Comparison of ENCODE assay signal across 9 mouse cellular contexts in genomic region chr9:32709359-32709758, GRCm38 (mm10).
DNase-seq lines count a peak whose midpoint lies in the region; ATAC-seq lines count a peak whose summit lies in the region.
"Had no signal": no experiment of that assay in that cellular context is flagged by ENCODE, and none has a peak within 500 bp of the region (broad histone marks: within the 10 kb centered on the region; RNA-seq: fewer than 3 reads in every experiment).

No protein-coding gene starts in this region.

- WGBS in embryonic facial prominence, embryonic 12.5 days, result 19% methylated on average over 5 of the region's 5 CpGs
- WGBS in limb, embryonic 12.5 days, result 4% methylated on average over 5 of the region's 5 CpGs
- WGBS in stomach, embryonic 16.5 days, result 5% methylated on average over 5 of the region's 5 CpGs

- 0 out of 2 replicates have a peak overlapping the region, but pooled peaks have one; percentile 7 for H3K4me2 ChIP-seq in embryonic facial prominence, embryonic 12.5 days (replicated peaks)
- peak overlapping the region; percentile 9 for H3K4me2 ChIP-seq in limb, embryonic 12.5 days
- H3K4me2 ChIP-seq in stomach, embryonic 16.5 days (ENCODE audit: low read depth, low read length), result 0 out of 2 replicates have a peak overlapping the region, but pooled peaks have one; percentile 13

- H3K9me3 ChIP-seq in embryonic facial prominence, embryonic 12.5 days, result no peaks in the 10 kb centered on the region
- H3K9me3 ChIP-seq in limb, embryonic 12.5 days, result no peaks in the 10 kb centered on the region
- no peaks in the 10 kb centered on the region for H3K9me3 ChIP-seq in stomach, embryonic 16.5 days (replicated peaks; ENCODE audit: control insufficient read depth, low read length)

- no peak overlapping the region for H3K27ac ChIP-seq in embryonic facial prominence, embryonic 12.5 days
- peak overlapping the region; percentile 67; the same call in 1 of the 2 replicates for H3K27ac ChIP-seq in limb, embryonic 12.5 days
- peak overlapping the region; percentile 39; the same call in 1 of the 2 replicates for H3K27ac ChIP-seq in stomach, embryonic 16.5 days (ENCODE audit: low read length)

- ATAC-seq in embryonic facial prominence, embryonic 12.5 days (ENCODE audit: insufficient number of reproducible peaks, insufficient read depth, low FRiP score, low TSS enrichment), result 0 out of 2 replicates have a peak, but pooled peaks have one; percentile 24
- ATAC-seq in limb, embryonic 12.5 days (ENCODE audit: insufficient number of reproducible peaks, insufficient read depth, low FRiP score, low TSS enrichment, low read depth), result no peak
- ATAC-seq in stomach, embryonic 16.5 days (ENCODE audit: insufficient read depth, low FRiP score), result no peak

- peaks cover 52% of the 10 kb centered on the region for H3K4me1 ChIP-seq in embryonic facial prominence, embryonic 12.5 days
- H3K4me1 ChIP-seq in limb, embryonic 12.5 days (replicated peaks), result peaks cover 87% of the 10 kb centered on the region
- peaks cover 61% of the 10 kb centered on the region for H3K4me1 ChIP-seq in stomach, embryonic 16.5 days (ENCODE audit: control insufficient read depth, insufficient read depth, low read length)

- peak; percentile 39 for DNase-seq in testis, postnatal 14 days (ENCODE audit: low spot score)
- no peak for DNase-seq in testis, postnatal 10 days (ENCODE audit: low spot score)
- DNase-seq in gastrocnemius, adult 8-10 months (ENCODE audit: low spot score in 2 of 2), result no peak
- no peak for DNase-seq in gastrocnemius, postnatal 10 days
- no peak for DNase-seq in adrenal gland, adult (ENCODE audit: inconsistent age in 2 of 2, low spot score in 1 of 2)
- DNase-seq: retina, postnatal 1 day had no signal

- no peaks in the 10 kb centered on the region for H3K27me3 ChIP-seq in embryonic facial prominence, embryonic 12.5 days
- no peaks in the 10 kb centered on the region for H3K27me3 ChIP-seq in limb, embryonic 12.5 days
- no peaks in the 10 kb centered on the region for H3K27me3 ChIP-seq in stomach, embryonic 16.5 days (ENCODE audit: control insufficient read depth, insufficient read depth, low read length)

- H3K36me3 ChIP-seq in embryonic facial prominence, embryonic 12.5 days, result no peaks in the 10 kb centered on the region
- no peaks in the 10 kb centered on the region for H3K36me3 ChIP-seq in limb, embryonic 12.5 days
- no peaks in the 10 kb centered on the region for H3K36me3 ChIP-seq in stomach, embryonic 16.5 days (ENCODE audit: control insufficient read depth, insufficient read depth, low read length)

- H3K9ac ChIP-seq in embryonic facial prominence, embryonic 12.5 days, result no peak overlapping the region
- H3K9ac ChIP-seq in limb, embryonic 12.5 days (replicated peaks), result no peak overlapping the region; the same call in 1 of the 2 replicates
- no peak overlapping the region for H3K9ac ChIP-seq in stomach, embryonic 16.5 days (ENCODE audit: low read length)

- no peak overlapping the region for H3K4me3 ChIP-seq in embryonic facial prominence, embryonic 12.5 days
- H3K4me3 ChIP-seq in limb, embryonic 12.5 days (replicated peaks), result no peak overlapping the region
- H3K4me3 ChIP-seq in stomach, embryonic 16.5 days (replicated peaks; ENCODE audit: low read length), result no peak overlapping the region
